Comparison of ENCODE assay signal across 16 mouse cellular contexts in the genomic region with DNA sequence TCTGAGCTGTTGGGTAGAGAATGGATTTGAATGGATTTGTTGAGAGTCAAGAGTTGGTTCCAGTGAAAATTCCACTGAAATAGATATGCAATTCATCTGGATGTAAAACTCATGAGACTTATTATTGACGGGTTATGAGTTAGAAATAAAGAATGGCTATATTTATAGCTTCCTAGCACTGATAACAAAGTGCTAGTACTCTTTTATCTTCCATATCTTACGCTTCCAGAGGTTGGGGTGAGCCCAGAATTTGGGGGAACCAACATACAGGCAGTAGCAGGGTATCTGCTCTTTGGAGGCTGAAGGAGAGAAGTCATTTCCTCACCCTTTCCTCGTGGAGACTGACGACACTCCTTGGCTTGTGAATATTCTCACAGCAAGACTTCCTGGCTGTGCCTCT.
"Had no signal": no experiment of that assay in that cellular context is flagged by ENCODE, and none has a peak within 500 bp of the region (broad histone marks: within the 10 kb centered on the region; RNA-seq: fewer than 3 reads in every experiment).

No protein-coding gene starts in this region.

- H3K9me3 ChIP-seq: liver, embryonic 13.5 days; midbrain, embryonic 12.5 days; neural tube, embryonic 12.5 days; stomach, embryonic 15.5 days had no signal

- H3K27ac ChIP-seq: liver, embryonic 13.5 days; midbrain, embryonic 12.5 days; neural tube, embryonic 12.5 days; stomach, embryonic 15.5 days; stomach, postnatal 0 days had no signal

- H3K27me3 ChIP-seq: liver, embryonic 13.5 days; neural tube, embryonic 12.5 days; stomach, embryonic 15.5 days had no signal

- H3K4me2 ChIP-seq: liver, embryonic 13.5 days; lung, embryonic 14.5 days; midbrain, embryonic 12.5 days; neural tube, embryonic 12.5 days; stomach, embryonic 15.5 days had no signal

- H3K9ac ChIP-seq: liver, embryonic 13.5 days; lung, embryonic 14.5 days; midbrain, embryonic 12.5 days; neural tube, embryonic 12.5 days; stomach, embryonic 15.5 days had no signal

- DNase-seq: liver, embryonic 13.5 days; lung, adult 18-20 months; lung, embryonic 14.5 days; lung, postnatal 10 days; lung, postnatal 4 days; midbrain, embryonic 14.5 days; right cerebral cortex, postnatal 14 days; thymus, adult 2 months; thymus, postnatal 25 days; thymus, postnatal 4 days had no signal

- H3K36me3 ChIP-seq: liver, embryonic 13.5 days; midbrain, embryonic 12.5 days; neural tube, embryonic 12.5 days; stomach, embryonic 15.5 days had no signal

- ATAC-seq: midbrain, embryonic 16.5 days had no signal

- H3K4me3 ChIP-seq: liver, embryonic 13.5 days; midbrain, embryonic 12.5 days; myocyte; neural tube, embryonic 12.5 days; stomach, embryonic 15.5 days had no signal
